Mouse (Mus musculus) ES-E14 (cell line): ENCODE measurements at regions not wholly inside any gene's neighbourhood (a gene's known extent, or its start where the extent isn't known, plus 50 kb on each side); places are given as distances from the start of the nearest gene placed in this dataset.

ENCODE experiments used
- CHD2 ChIP-seq: IDR thresholded peaks from 2 replicates; pipeline ENCODE4 v1.6.1; 2014; ENCODE audit warnings: mild to moderate bottlenecking, low read depth, low read length, inconsistent platforms
- HCFC1 ChIP-seq: IDR thresholded peaks from 2 replicates; pipeline ENCODE4 v1.6.1; 2012; ENCODE audit warnings: low read length, inconsistent platforms, borderline replicate concordance; ENCODE audit not compliant: insufficient read depth
- MAFK ChIP-seq: IDR thresholded peaks from 2 replicates; pipeline ENCODE4 v1.6.1; 2014; ENCODE audit warnings: mild to moderate bottlenecking, low read depth, low read length, inconsistent platforms; ENCODE audit not compliant: insufficient read depth

DNA sequence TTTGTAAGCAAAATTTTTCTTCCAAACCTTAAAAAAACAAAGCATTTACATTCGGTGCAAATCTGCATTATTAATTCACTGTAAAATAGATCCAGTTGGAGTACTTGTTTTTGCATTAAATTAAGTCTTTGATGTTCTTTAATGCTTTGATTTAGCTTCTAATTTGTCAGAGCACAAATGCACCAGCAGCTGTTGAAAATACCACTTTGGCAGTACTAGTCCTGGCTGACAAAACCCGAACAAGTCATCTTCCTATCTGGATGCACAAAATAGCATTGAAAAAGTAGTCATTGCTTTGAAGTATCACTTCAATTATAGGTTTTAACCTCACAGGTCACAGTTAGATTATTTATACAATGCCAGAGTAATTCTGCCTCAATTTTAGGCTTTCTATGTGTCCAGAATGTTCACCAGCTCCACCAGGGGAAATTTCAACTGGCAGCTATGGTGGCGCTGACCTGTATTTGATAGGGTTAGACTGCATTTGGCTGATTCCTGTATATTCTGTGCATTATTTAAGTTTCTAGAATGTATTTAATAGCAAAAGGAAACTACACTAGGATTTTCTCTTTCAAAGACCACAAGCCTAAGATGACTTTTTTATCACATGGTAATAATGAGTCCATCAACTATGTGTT lies 163.3 kb upstream of the Zic1 start:
- no peak for TF ChIP-seq HCFC1
- no peak for TF ChIP-seq MAFK
- no peak for TF ChIP-seq CHD2
